Mouse (Mus musculus) testis, adult 2 months (tissue): ENCODE data around the gene Ctnna2.

Source experiments
- CTCF ChIP-seq: fragments of 200-500 bp; IDR thresholded peaks from 2 replicates; pipeline ENCODE4 v1.5.1; 2012; ENCODE audit warnings: low read depth, mild to moderate bottlenecking, inconsistent platforms, low read length, moderate library complexity; ENCODE audit not compliant: control insufficient read depth, insufficient read depth, insufficient replicate concordance
- POLR2A ChIP-seq: fragments of 200-500 bp; IDR thresholded peaks from 2 replicates; pipeline ENCODE4 v1.6.1; 2012; ENCODE audit warnings: low read depth, mild to moderate bottlenecking, inconsistent platforms, low read length, moderate library complexity; ENCODE audit not compliant: control insufficient read depth

GRCm38 (mm10) chr6:76981651-76982050 lies 997.8 kb downstream of the Ctnna2 start:
- TF ChIP-seq CTCF (no peak), POLR2A (no peak)
